Mouse (Mus musculus): Measurements from ENCODE around the gene Dcxr.

GRCm38 (mm10) chr11:120744121-120744701 is 17.1 kb upstream of the Dcxr start:
- no peak for TF ChIP-seq POLR2A (IDR thresholded peaks at IDR 0.05; ENCODE audit: control insufficient read depth in 1 of 2, insufficient read depth in 1 of 2, low read depth in 1 of 2, low read length in 2 of 2, poor library complexity in 1 of 2)
- no peak for TF ChIP-seq CHD2 (IDR thresholded peaks at IDR 0.05; ENCODE audit: low read length)

All from MEL (cell line).